Mouse (Mus musculus): ENCODE measurements around the gene Fars2. TPM values are rescaled to one million over a fixed set of nuclear protein-coding genes. Genes with fewer than 3 reads are reported as not detected.
A peak's percentile ranks its signal among the peaks of the same experiment; 100 is the strongest.

Fars2 gene
- polyA plus RNA-seq, 1 experiment from 2014 or later, result 37.9 TPM

DNA sequence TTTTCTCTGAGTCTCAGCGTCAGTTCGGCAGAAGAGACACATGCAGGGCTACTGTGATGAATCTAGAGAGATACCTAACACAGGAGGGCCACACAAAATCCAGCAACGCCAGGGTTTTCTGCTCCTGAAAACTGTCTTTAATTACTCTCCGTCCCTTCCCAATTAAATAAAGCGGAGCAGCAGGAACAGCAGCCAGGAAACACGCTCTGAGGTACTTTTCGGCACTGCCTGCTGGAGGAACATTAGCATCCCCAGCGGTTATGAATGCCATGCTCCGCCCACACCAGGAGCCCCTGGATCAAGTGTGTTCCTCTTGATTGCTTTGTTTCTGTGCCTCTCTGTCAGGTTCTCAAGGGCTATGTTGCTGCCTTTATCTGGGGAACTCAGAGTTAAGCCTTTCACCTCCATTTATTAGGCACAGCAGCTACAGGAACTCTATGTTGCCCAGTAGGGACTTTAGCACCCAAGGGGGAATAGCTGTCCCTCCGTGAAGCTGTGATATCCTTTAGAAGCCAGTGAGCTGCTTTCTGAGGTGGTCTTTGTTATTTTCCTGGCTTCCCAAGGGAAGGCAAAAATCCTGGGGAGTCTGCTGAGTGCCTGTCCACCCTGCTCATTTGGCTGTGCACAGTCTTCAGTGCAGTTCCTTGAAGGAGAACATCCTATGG, 465.3 kb downstream of the Fars2 start:
- H3K36me3 ChIP-seq (replicated peaks; ENCODE audit: insufficient read depth, low read length), result no peaks in the 10 kb centered on the region
- H3K27ac ChIP-seq (ENCODE audit: low read depth), result no peak overlapping the region
- H3K4me1 ChIP-seq (ENCODE audit: insufficient read depth), result peaks cover 10% of the 10 kb centered on the region
- no peak overlapping the region for H3K4me2 ChIP-seq (ENCODE audit: low read depth, low read length)
- TF ChIP-seq EP300 (IDR thresholded peaks at IDR 0.05; ENCODE audit: low read depth), result no peak
- no peak for TF ChIP-seq CTCF (IDR thresholded peaks at IDR 0.05; ENCODE audit: low read depth)
- 35% methylated on average over 10 of the region's 10 CpGs for WGBS (ENCODE audit: insufficient replicate concordance)
- H3K9me3 ChIP-seq (ENCODE audit: low read length), result no peaks in the 10 kb centered on the region
- H3K9ac ChIP-seq (replicated peaks), result no peak overlapping the region
- DNase-seq, result no peak
- 0 out of 2 replicates have a peak, but pooled peaks cover 3% of the 10 kb centered on the region for H3K27me3 ChIP-seq (ENCODE audit: insufficient read depth, low read length)
- H3K4me3 ChIP-seq (ENCODE audit: low read depth, low read length), result no peak overlapping the region
- ATAC-seq, result no peak

DNA sequence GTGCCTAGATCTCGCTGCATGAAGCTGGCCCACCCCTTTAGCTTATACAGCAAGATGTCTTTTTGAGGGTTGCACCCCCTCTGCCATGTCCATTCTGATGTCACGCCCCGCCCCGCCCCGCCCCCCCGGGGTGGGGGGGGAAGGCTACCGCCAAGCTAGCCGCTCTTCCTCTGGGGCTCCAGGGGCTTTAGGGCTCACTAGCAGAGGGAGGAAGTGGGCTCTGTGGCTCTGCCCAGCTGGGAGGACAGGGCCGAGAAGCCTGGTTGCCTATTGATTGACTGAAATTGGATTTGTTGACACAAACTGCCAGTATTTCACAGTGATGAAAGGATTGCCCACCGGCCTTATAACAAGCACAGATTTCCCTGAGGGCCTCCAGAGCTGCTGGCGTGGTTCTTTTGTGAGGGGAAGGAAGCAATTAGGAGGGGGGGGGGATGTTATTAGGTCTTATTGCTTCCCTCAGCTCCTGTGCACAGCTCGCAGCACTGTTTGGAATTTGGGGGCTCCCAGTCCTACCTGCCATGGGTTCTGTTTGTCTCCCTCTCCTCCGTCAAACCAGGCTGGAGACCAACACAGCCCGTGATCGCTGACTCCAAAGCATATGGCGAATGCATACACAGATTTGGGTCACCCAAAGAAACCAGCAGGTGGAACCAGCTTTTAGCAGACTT, 466.4 kb downstream of the Fars2 start:
- Histone ChIP-seq H3K27me3 (ENCODE audit: insufficient read depth, low read length) (0 out of 2 replicates have a peak, but pooled peaks cover under 1% of the 10 kb centered on the region), H3K9me3 (ENCODE audit: low read length) (no peaks in the 10 kb centered on the region), H3K4me1 (ENCODE audit: insufficient read depth) (peaks cover 5% of the 10 kb centered on the region), H3K4me2 (ENCODE audit: low read depth, low read length) (peak overlapping the region; percentile 15; the same call in 1 of the 2 replicates), H3K36me3 (replicated peaks; ENCODE audit: insufficient read depth, low read length) (no peaks in the 10 kb centered on the region), H3K27ac (ENCODE audit: low read depth) (no peak overlapping the region), H3K9ac (replicated peaks) (no peak overlapping the region), H3K4me3 (ENCODE audit: low read depth, low read length) (no peak overlapping the region)
- ATAC-seq, result no peak
- TF ChIP-seq CTCF (IDR thresholded peaks at IDR 0.05; ENCODE audit: low read depth) (no peak), EP300 (IDR thresholded peaks at IDR 0.05; ENCODE audit: low read depth) (no peak)
- peak; percentile 32 for DNase-seq
- WGBS (ENCODE audit: insufficient replicate concordance), result 18% methylated on average over 16 of the region's 16 CpGs

DNA sequence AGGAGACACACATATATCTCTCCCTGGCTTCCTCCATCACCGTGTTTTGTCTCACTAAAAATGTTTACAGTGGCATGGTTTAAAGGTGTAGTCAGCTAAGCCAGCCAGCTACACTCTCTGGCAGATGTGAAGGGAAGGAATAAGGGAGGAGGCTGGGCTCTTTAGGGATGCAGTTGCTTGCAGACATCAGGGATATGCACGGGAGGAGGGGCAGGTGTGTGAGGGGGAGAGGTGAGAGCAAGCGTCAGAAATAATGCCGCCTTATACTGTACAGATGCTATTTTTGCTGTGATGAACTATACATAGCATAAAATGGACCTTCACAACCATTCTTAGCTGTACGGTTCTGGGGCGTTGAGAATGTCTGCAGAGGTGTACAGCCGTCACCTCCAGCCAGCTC, 467.0 kb downstream of the Fars2 start:
- TF ChIP-seq EP300 (IDR thresholded peaks at IDR 0.05; ENCODE audit: low read depth) (no peak), CTCF (IDR thresholded peaks at IDR 0.05; ENCODE audit: low read depth) (no peak)
- Histone ChIP-seq H3K27ac (ENCODE audit: low read depth) (no peak overlapping the region), H3K36me3 (replicated peaks; ENCODE audit: insufficient read depth, low read length) (no peaks in the 10 kb centered on the region), H3K9me3 (ENCODE audit: low read length) (no peaks in the 10 kb centered on the region), H3K27me3 (ENCODE audit: insufficient read depth, low read length) (no peaks in the 10 kb centered on the region), H3K4me3 (ENCODE audit: low read depth, low read length) (no peak overlapping the region), H3K9ac (replicated peaks) (no peak overlapping the region), H3K4me1 (ENCODE audit: insufficient read depth) (0 out of 2 replicates have a peak, but pooled peaks cover 4% of the 10 kb centered on the region), H3K4me2 (ENCODE audit: low read depth, low read length) (no peak overlapping the region)
- 57% methylated on average over 7 of the region's 7 CpGs for WGBS (ENCODE audit: insufficient replicate concordance)
- DNase-seq, result no peak
- ATAC-seq, result no peak

DNA sequence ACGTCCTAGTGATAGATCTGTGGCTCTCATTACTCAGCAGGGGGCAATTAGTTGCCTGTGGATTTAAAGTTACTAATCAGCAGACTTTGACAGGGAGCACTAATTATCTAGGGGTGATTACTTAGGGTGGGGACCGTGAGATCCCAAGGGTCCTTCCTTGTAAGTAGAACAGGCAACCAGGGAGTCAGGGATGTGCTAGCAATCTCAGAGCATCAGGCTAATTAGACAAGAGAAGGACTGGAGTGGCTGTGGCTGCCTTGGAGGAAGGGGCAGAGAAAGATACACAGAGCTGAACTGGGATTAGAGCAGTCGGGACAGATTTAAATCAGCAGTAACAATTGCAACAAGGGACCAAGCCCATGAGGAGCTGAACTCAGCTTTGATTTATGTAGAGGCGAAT, 471.9 kb downstream of the Fars2 start:
- DNase-seq, result no peak
- no peak overlapping the region for H3K27ac ChIP-seq (ENCODE audit: low read depth)
- H3K9ac ChIP-seq (replicated peaks), result no peak overlapping the region
- no peaks in the 10 kb centered on the region for H3K36me3 ChIP-seq (replicated peaks; ENCODE audit: insufficient read depth, low read length)
- no peaks in the 10 kb centered on the region for H3K4me1 ChIP-seq (ENCODE audit: insufficient read depth)
- H3K4me3 ChIP-seq (ENCODE audit: low read depth, low read length), result no peak overlapping the region
- no peak overlapping the region for H3K4me2 ChIP-seq (ENCODE audit: low read depth, low read length)
- H3K9me3 ChIP-seq (ENCODE audit: low read length), result no peaks in the 10 kb centered on the region
- H3K27me3 ChIP-seq (ENCODE audit: insufficient read depth, low read length), result no peaks in the 10 kb centered on the region
- no peak for TF ChIP-seq EP300 (IDR thresholded peaks at IDR 0.05; ENCODE audit: low read depth)
- no peak for TF ChIP-seq CTCF (IDR thresholded peaks at IDR 0.05; ENCODE audit: low read depth)
- WGBS (ENCODE audit: insufficient replicate concordance), result 58% methylated on average over 4 of the region's 4 CpGs
- no peak for ATAC-seq

DNA sequence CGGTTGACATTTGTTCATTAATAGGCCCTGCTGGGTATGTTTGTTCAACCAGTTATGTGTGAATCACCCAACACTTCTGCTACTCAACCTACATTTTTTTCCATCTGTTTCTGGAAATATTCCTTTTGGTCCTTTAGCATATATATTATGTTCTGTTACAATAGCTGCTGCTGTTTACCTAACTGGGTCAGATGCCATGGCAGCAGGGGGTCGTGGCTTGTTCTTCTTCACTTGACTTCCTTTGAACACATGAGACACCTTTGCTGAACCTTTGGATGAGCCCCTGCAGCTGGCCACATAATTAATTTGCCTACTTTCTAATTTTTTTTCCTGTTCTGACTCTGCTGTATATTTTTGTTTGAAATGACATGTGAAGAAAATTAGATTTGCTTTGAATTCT, 475.1 kb downstream of the Fars2 start:
- Histone ChIP-seq H3K4me3 (ENCODE audit: low read depth, low read length) (no peak overlapping the region), H3K27me3 (ENCODE audit: insufficient read depth, low read length) (no peaks in the 10 kb centered on the region), H3K4me2 (ENCODE audit: low read depth, low read length) (no peak overlapping the region), H3K27ac (ENCODE audit: low read depth) (no peak overlapping the region), H3K36me3 (replicated peaks; ENCODE audit: insufficient read depth, low read length) (no peaks in the 10 kb centered on the region), H3K9me3 (ENCODE audit: low read length) (no peaks in the 10 kb centered on the region), H3K4me1 (ENCODE audit: insufficient read depth) (no peaks in the 10 kb centered on the region), H3K9ac (replicated peaks) (no peak overlapping the region)
- TF ChIP-seq CTCF (IDR thresholded peaks at IDR 0.05; ENCODE audit: low read depth) (no peak), EP300 (IDR thresholded peaks at IDR 0.05; ENCODE audit: low read depth) (no peak)
- 64% methylated on average over 2 of the region's 2 CpGs for WGBS (ENCODE audit: insufficient replicate concordance)
- DNase-seq (no peak), ATAC-seq (no peak)

DNA sequence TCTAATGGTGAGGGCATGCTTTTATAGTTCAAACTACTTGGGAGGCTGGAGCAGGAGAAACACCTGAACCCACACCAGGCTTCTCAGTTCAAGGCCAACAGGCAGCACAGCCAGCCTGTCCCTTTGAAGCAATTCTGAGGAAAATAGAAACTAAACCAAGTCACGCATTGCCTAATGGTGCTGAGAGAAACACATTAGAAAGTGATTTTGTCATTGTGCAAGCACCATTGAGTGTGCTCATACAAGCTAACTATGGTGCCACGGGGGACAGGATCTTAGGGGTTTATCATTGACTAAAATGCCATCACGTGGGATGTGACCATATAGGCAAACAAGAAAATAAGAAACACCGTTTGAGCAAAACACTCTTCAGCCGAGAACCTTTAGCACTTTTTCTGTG, 489.5 kb downstream of the Fars2 start:
- peak overlapping the region; percentile 5; the same call in 1 of the 2 replicates for H3K27ac ChIP-seq (ENCODE audit: low read depth)
- 55% methylated on average over 5 of the region's 5 CpGs for WGBS (ENCODE audit: insufficient replicate concordance)
- peaks cover 5% of the 10 kb centered on the region; the same call in 1 of the 2 replicates for H3K4me1 ChIP-seq (ENCODE audit: insufficient read depth)
- no peaks in the 10 kb centered on the region for H3K9me3 ChIP-seq (ENCODE audit: low read length)
- H3K27me3 ChIP-seq (ENCODE audit: insufficient read depth, low read length), result no peaks in the 10 kb centered on the region
- no peak overlapping the region for H3K4me3 ChIP-seq (ENCODE audit: low read depth, low read length)
- peak; percentile 83 for ATAC-seq
- DNase-seq, result no peak
- TF ChIP-seq EP300 (IDR thresholded peaks at IDR 0.05; ENCODE audit: low read depth) (no peak), CTCF (IDR thresholded peaks at IDR 0.05; ENCODE audit: low read depth) (no peak)
- no peak overlapping the region for H3K4me2 ChIP-seq (ENCODE audit: low read depth, low read length)
- H3K36me3 ChIP-seq (replicated peaks; ENCODE audit: insufficient read depth, low read length), result no peaks in the 10 kb centered on the region
- H3K9ac ChIP-seq (replicated peaks), result no peak overlapping the region

Measured in liver, postnatal 0 days (tissue).